In genomic region chr8:94874358-94874757, GRCm38 (mm10) we compare ENCODE assay signal across 8 mouse cellular contexts. TPM values are rescaled to one million over a fixed set of nuclear protein-coding genes. Genes with fewer than 3 reads are reported as not detected.
A peak's percentile ranks its signal among the peaks of the same experiment; 100 is the strongest.
DNase-seq lines count a peak whose midpoint lies in the region; ATAC-seq and TF ChIP-seq lines count a peak whose summit lies in the region.

No protein-coding gene starts in this region.

- H3K27me3 ChIP-seq in intestine, embryonic 14.5 days (replicated peaks; ENCODE audit: control insufficient read depth, insufficient read depth, low read length), result 0 out of 2 replicates have a peak, but pooled peaks cover 4% of the 10 kb centered on the region
- peaks cover 3% of the 10 kb centered on the region; the same call in 1 of the 2 replicates for H3K27me3 ChIP-seq in limb, embryonic 14.5 days (ENCODE audit: control insufficient read depth, insufficient read depth, low read length)
- H3K27me3 ChIP-seq in testis, adult 2 months (ENCODE audit: control insufficient read depth, insufficient read depth, low read length), result no peaks in the 10 kb centered on the region

- peaks cover 43% of the 10 kb centered on the region for H3K4me1 ChIP-seq in intestine, embryonic 14.5 days (replicated peaks; ENCODE audit: control insufficient read depth, insufficient read depth, low read length)
- H3K4me1 ChIP-seq in limb, embryonic 14.5 days (ENCODE audit: control insufficient read depth, insufficient read depth, low read length), result peaks cover 51% of the 10 kb centered on the region
- peaks cover 17% of the 10 kb centered on the region for H3K4me1 ChIP-seq in testis, adult 2 months (ENCODE audit: control insufficient read depth, insufficient read depth, low read length)

- 11% methylated on average over 6 of the region's 6 CpGs for WGBS in intestine, embryonic 14.5 days
- WGBS in limb, embryonic 14.5 days, result 11% methylated on average over 6 of the region's 6 CpGs

- intact Hi-C loops in gastrocnemius, postnatal 36 days (cut with DNase I), result loop anchor here (2.0 kb wide), 1 partner anchor 34 kb away; no protein-coding TSS in a partner anchor

- DNase-seq in right cerebral cortex, adult 18-20 months, result peak; percentile 65
- DNase-seq in right cerebral cortex, postnatal 36 days (ENCODE audit: low spot score in 2 of 2), result no peak
- peak; percentile 76 for DNase-seq in embryo, embryonic 10 days (ENCODE audit: low spot score)
- peak; percentile 44 to 72 for DNase-seq in gastrocnemius, postnatal 36 days
- peak; percentile 86 for DNase-seq in intestine, embryonic 14.5 days (ENCODE audit: low spot score)
- DNase-seq in limb, embryonic 14.5 days (ENCODE audit: low spot score), result peak; percentile 71
- DNase-seq in natural killer cell, adult 2 months (ENCODE audit: low spot score in 2 of 2), result peak; percentile 46 to 71

- no peak overlapping the region for H3K27ac ChIP-seq in intestine, embryonic 14.5 days (ENCODE audit: low read depth)
- H3K27ac ChIP-seq in limb, embryonic 14.5 days (replicated peaks; ENCODE audit: low read depth, low read length), result no peak overlapping the region
- no peak overlapping the region for H3K27ac ChIP-seq in testis, adult 2 months (ENCODE audit: control insufficient read depth, insufficient read depth, low read depth, low read length)

- no peak for TF ChIP-seq POLR2A in limb, embryonic 14.5 days (IDR thresholded peaks at IDR 0.05; ENCODE audit: borderline replicate concordance, extremely low read depth, insufficient read depth, insufficient read length)
- TF ChIP-seq POLR2A in testis, adult 2 months (IDR thresholded peaks at IDR 0.05; ENCODE audit: control insufficient read depth, low read depth, low read length), result no peak

- no peaks in the 10 kb centered on the region for H3K9me3 ChIP-seq in intestine, embryonic 14.5 days (ENCODE audit: control insufficient read depth, low read length)
- no peaks in the 10 kb centered on the region for H3K9me3 ChIP-seq in limb, embryonic 14.5 days (ENCODE audit: control insufficient read depth, low read length)

- H3K36me3 ChIP-seq in intestine, embryonic 14.5 days (ENCODE audit: control insufficient read depth, insufficient read depth, low read length), result no peaks in the 10 kb centered on the region
- H3K36me3 ChIP-seq in limb, embryonic 14.5 days (ENCODE audit: control insufficient read depth, insufficient read depth, low read length), result no peaks in the 10 kb centered on the region
- H3K36me3 ChIP-seq in testis, adult 2 months (ENCODE audit: control insufficient read depth, insufficient read depth, low read length), result no peaks in the 10 kb centered on the region

- no peak for ATAC-seq in intestine, embryonic 14.5 days (replicated peaks; ENCODE audit: low FRiP score, low TSS enrichment, low read depth)
- ATAC-seq in limb, embryonic 14.5 days (ENCODE audit: low FRiP score, low read depth), result no peak

- H3K9ac ChIP-seq in intestine, embryonic 14.5 days (ENCODE audit: low read length), result peak overlapping the region; percentile 56; the same call in 1 of the 2 replicates
- no peak overlapping the region for H3K9ac ChIP-seq in limb, embryonic 14.5 days (ENCODE audit: low read depth, low read length, severe bottlenecking)

- H3K4me3 ChIP-seq in intestine, embryonic 14.5 days (ENCODE audit: low read depth, low read length), result peak overlapping the region; percentile 61
- H3K4me3 ChIP-seq in limb, embryonic 14.5 days (replicated peaks; ENCODE audit: low read length), result 0 out of 2 replicates have a peak overlapping the region, but pooled peaks have one; percentile 71
- H3K4me3 ChIP-seq in testis, adult 2 months (ENCODE audit: control insufficient read depth, low read depth, low read length), result no peak overlapping the region

- peak overlapping the region; percentile 91 for H3K4me2 ChIP-seq in intestine, embryonic 14.5 days (ENCODE audit: low read length)
- H3K4me2 ChIP-seq in limb, embryonic 14.5 days (replicated peaks; ENCODE audit: low read depth, low read length, severe bottlenecking), result peak overlapping the region; percentile 95; the same call in 1 of the 2 replicates

- peak; percentile 90 for TF ChIP-seq CTCF in testis, adult 2 months (IDR thresholded peaks at IDR 0.05; ENCODE audit: control insufficient read depth, insufficient read depth, insufficient replicate concordance, low read depth, low read length)

RNA-seq across cellular contexts. Expression of gene Dok4, which starts 1.8 kb away (rescaled TPM):
- total RNA-seq in gastrocnemius, postnatal 36 days (2021), result 1 to 10 TPM; 2.6 to 4.9 TPM
- 24.1 and 27.7 TPM in 2 replicates for polyA plus RNA-seq in intestine, embryonic 14.5 days (2014; fragmentation: Nextera tagmentation; extraction: Ambion mirVana)
- 29.1 and 35.8 TPM in 2 replicates for polyA plus RNA-seq in limb, embryonic 14.5 days (2012; rRNA removed)
- 23.3 and 26.9 TPM in 2 replicates for polyA plus RNA-seq in limb, embryonic 14.5 days (2014; fragmentation: Nextera tagmentation; extraction: Ambion mirVana)
- 1.5 and 1.6 TPM in 2 replicates for polyA plus RNA-seq in testis, adult 2 months (2012; rRNA removed)

RNA-seq across cellular contexts. Expression of gene Polr2c, which starts 17.1 kb away (rescaled TPM):
- total RNA-seq in gastrocnemius, postnatal 36 days (2021), result 10 to 100 TPM; 34.3 to 44.5 TPM
- 160 and 171 TPM in 2 replicates for polyA plus RNA-seq in intestine, embryonic 14.5 days (2014; fragmentation: Nextera tagmentation; extraction: Ambion mirVana)
- 129 and 135 TPM in 2 replicates for polyA plus RNA-seq in limb, embryonic 14.5 days (2012; rRNA removed)
- 135 and 140 TPM in 2 replicates for polyA plus RNA-seq in limb, embryonic 14.5 days (2014; fragmentation: Nextera tagmentation; extraction: Ambion mirVana)
- polyA plus RNA-seq in testis, adult 2 months (2012; rRNA removed), result 54.8 and 58.9 TPM in 2 replicates

RNA-seq across cellular contexts. Expression of gene Ciapin1, which starts 36.2 kb away (rescaled TPM):
- total RNA-seq in gastrocnemius, postnatal 36 days (2021), result 10 to 100 TPM; 31.9 to 34.4 TPM
- 94.9 and 102 TPM in 2 replicates for polyA plus RNA-seq in intestine, embryonic 14.5 days (2014; fragmentation: Nextera tagmentation; extraction: Ambion mirVana)
- polyA plus RNA-seq in limb, embryonic 14.5 days (2012; rRNA removed), result 55.0 and 55.2 TPM in 2 replicates
- polyA plus RNA-seq in limb, embryonic 14.5 days (2014; fragmentation: Nextera tagmentation; extraction: Ambion mirVana), result 83.6 and 84.3 TPM in 2 replicates
- 58.3 and 77.3 TPM in 2 replicates for polyA plus RNA-seq in testis, adult 2 months (2012; rRNA removed)

RNA-seq across cellular contexts. Expression of gene Coq9, which starts 36.2 kb away (rescaled TPM):
- 100 to 1,000 TPM; 411 to 443 TPM for total RNA-seq in gastrocnemius, postnatal 36 days (2021)
- polyA plus RNA-seq in intestine, embryonic 14.5 days (2014; fragmentation: Nextera tagmentation; extraction: Ambion mirVana), result 81.6 and 83.4 TPM in 2 replicates
- polyA plus RNA-seq in limb, embryonic 14.5 days (2012; rRNA removed), result 84.5 and 88.1 TPM in 2 replicates
- 72.4 and 86.0 TPM in 2 replicates for polyA plus RNA-seq in limb, embryonic 14.5 days (2014; fragmentation: Nextera tagmentation; extraction: Ambion mirVana)
- polyA plus RNA-seq in testis, adult 2 months (2012; rRNA removed), result 52.1 and 74.1 TPM in 2 replicates

RNA-seq across cellular contexts. Expression of gene Ccdc102a, which starts 43.5 kb away (rescaled TPM):
- total RNA-seq in gastrocnemius, postnatal 36 days (2021), result 1 to 10 TPM; 3.3 to 3.8 TPM
- 27.5 and 28.2 TPM in 2 replicates for polyA plus RNA-seq in intestine, embryonic 14.5 days (2014; fragmentation: Nextera tagmentation; extraction: Ambion mirVana)
- 60.1 and 60.7 TPM in 2 replicates for polyA plus RNA-seq in limb, embryonic 14.5 days (2012; rRNA removed)
- polyA plus RNA-seq in limb, embryonic 14.5 days (2014; fragmentation: Nextera tagmentation; extraction: Ambion mirVana), result 52.9 and 66.3 TPM in 2 replicates
- polyA plus RNA-seq in testis, adult 2 months (2012; rRNA removed), result 0.59 and 2.1 TPM in 2 replicates

Comparison
In these comparisons a context has a peak if more than half of its experiments do, and no peak if none do; other contexts are left out.
1. DNase-seq: peak in right cerebral cortex, adult 18-20 months (single experiment), embryo, embryonic 10 days (single experiment), gastrocnemius, postnatal 36 days (2 of 2), intestine, embryonic 14.5 days (single experiment), limb, embryonic 14.5 days (single experiment) and natural killer cell, adult 2 months (2 of 2); none in right cerebral cortex, postnatal 36 days (0 of 2).